Mouse (Mus musculus): ENCODE measurements around the gene Ankrd40. TPM values are rescaled to one million over a fixed set of nuclear protein-coding genes. Genes with fewer than 3 reads are reported as not detected.

Ankrd40 gene
- 78.2 and 81.2 TPM in 2 replicates for polyA plus RNA-seq (2012)

DNA sequence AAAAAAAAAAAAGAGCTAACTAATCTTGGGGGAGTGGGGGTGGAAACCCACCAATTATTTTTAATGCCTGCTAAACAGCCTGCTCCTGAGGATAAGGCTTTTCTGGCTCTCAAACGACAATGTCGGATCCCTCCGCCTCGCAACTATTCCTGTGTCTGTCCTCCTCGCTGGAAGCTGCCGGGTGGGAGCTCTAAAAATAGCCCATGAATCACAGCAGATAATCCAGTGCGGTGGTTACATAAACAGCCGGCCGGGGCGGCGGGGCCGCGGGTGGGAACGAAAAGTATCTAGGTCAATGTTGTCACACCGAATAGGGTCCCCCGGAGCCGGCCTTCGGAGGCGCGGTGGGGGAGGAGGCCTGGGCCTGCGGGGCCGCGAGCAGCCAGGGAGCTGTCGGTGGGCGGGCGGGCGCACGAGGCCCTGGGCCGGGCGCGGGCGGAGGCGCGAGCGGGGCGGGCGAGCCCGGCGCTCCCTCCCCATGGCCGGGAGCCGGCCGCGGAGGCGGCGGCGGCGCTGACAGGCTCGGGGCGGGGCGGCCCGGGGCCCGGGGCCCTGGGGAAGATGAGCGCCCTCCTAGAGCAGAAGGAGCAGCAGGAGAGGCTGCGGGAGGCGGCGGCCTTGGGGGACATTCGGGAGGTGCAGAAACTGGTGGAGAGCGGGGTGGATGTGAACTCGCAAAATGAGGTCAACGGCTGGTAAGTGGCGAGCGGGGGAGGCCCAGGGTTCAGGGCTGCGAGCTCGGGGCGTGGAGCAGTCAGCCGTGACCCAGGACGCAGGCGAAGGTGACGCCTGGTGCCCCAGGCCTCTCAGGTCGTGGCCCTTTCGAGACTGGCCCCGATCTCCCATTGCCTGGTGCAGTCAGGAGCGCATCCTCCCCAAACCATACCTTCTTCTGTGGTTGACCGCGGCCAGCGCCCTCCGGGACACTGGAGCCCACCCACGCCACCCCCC, at the start of gene Ankrd40:
Ankrd40 (plus strand) TSS at position 309 of the 951 bp plus-strand sequence.
- no peak for TF ChIP-seq GATA1 (IDR thresholded peaks at IDR 0.05; ENCODE audit: low read length)

DNA sequence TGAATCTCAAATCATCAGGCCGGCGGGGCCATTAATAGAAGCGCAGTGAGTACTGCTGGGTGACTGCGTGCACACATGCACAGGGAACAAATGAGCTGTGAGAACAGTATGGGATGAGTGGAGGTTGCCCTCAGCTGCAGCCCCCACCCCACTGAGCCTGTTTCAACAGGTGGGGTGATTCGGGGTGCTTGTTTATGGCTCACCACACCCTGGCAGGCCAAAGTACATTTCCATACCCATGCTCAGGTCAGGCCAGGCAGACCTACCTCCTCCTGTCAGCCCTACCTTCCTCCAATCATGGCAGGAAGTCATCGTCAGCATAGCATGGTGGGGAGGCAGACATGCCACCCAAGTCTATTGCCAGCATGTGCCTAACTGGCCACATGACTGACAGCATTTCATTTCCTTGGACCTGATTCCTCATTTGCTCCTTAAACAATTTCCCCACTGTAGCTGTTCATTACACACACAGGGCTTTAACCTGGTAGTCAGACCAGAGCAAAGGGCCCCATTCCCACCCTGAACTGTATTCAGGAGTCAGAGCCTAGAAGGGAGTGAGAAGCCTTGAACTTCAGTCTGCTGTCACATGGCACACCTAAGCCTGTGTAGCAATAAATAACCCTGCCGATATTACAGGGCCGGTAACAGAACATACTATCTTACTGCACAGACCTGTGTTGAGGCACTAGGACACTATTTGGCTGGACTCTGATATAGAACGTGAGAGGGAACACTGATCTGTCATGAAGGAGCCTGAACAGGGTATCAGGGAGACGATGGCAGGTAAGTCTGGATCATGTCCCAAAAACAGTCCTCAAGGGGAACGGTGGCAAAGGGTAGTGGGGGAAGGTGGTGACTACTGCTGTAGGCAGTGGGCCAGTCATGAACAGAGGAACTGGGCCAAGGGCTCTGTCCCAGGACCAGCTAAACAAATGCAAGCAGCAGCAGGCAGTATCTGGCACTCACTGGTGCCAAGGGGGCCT, 46.3 kb upstream of the Ankrd40 start, which contains the start of gene Gm21885:
Gm21885 (plus strand) TSS at position 675 of the 983 bp plus-strand sequence.
- no peak for TF ChIP-seq GATA1 (IDR thresholded peaks at IDR 0.05; ENCODE audit: low read length)

DNA sequence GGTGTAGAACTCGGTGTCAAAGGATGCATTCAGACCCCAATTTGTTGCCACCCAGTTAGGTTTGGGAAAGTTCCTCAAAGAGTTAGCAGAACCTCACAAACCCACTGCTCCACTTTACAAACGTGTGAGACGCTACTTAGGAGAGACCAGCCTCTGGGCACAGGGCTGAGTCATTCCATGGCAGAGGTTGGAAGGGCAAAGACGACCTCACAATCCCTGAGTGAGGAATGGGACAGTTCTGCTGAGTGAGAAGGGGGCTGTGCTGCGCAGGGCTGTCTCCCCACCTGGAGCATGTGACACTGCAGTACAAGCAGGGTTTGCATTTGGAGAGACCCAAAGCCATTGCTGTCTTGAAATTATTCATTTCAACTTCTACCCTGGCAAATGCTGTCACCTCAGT, 45.5 kb upstream of the Ankrd40 start:
- TF ChIP-seq GATA1 (IDR thresholded peaks at IDR 0.05; ENCODE audit: low read length), result no peak

DNA sequence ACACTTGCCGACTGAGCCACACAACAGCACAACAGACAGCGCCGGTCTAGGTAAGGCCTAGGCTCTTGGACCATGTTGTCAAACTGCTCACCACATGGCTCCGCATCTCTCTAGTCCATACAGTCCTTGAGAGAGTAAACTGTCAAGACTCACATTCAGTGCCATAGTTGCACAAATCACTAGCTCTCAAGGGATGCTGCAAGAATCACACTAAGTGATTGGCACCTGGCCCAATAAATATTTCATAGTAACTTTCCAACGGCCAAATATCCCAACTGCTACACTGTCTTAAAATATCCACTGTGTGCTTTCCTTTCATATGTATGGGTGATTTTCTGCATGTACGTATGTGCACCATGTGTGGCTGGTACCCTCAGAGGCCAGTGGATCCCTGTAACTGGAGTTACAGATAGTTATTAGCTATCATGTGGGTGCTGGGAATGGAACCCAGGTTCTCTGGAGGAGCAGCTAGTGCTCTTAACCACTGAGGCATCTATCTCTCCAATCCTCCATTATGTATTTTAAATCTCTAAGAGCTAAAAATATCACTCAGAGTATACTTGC, 44.2 kb upstream of the Ankrd40 start:
- TF ChIP-seq GATA1 (IDR thresholded peaks at IDR 0.05; ENCODE audit: low read length), result no peak

DNA sequence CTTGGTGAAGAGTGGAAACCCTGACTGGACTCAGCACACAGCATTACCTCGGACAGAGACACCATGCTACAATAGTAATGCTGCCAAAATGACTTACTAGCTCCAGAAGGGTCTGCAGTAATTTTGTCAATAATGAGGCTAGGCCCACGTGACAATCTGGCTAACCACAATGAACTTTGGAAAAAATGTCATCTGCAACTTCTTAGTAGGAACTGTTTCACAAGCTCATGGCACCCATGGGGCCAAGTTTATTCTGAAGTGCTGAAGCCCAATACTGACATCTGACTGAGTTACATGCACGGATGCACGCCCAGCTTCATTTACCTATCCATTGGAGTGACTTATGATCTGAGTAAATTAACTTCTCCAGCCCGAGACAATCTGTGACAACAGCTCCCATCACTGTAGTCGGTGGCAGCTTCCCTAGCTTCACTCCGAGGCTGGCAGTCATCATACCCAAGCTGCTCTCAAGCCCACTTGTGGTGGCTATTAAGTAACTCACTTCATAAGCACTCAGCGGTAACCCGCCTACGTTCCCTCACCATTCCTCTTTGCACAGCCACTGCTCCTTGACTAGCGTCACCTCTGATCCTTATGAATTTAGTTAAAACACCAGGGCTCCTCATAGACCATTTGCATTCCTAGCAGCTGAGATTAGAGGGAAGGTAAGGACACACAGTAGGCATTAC, 41.8 kb upstream of the Ankrd40 start:
- TF ChIP-seq GATA1 (IDR thresholded peaks at IDR 0.05; ENCODE audit: low read length), result no peak

DNA sequence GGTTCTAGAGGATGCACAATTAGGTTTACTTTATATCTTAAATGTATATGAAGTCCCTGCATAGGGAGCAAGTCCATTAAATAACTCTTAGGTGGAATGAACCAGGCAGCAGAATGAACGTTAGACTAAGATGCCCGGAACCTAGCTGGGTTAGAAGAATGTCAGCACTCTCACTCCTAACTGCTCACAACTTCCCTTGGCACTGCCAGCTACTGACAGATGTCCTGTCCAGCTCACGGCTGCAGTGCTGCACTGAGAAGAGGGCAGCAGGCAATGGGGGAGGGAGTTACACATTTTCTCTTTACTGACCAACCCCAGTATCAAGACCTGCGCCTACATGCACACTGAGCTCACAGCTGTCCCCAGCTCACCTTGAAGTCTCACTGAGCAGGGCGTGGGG, 40.7 kb upstream of the Ankrd40 start:
- no peak for TF ChIP-seq GATA1 (IDR thresholded peaks at IDR 0.05; ENCODE audit: low read length)

DNA sequence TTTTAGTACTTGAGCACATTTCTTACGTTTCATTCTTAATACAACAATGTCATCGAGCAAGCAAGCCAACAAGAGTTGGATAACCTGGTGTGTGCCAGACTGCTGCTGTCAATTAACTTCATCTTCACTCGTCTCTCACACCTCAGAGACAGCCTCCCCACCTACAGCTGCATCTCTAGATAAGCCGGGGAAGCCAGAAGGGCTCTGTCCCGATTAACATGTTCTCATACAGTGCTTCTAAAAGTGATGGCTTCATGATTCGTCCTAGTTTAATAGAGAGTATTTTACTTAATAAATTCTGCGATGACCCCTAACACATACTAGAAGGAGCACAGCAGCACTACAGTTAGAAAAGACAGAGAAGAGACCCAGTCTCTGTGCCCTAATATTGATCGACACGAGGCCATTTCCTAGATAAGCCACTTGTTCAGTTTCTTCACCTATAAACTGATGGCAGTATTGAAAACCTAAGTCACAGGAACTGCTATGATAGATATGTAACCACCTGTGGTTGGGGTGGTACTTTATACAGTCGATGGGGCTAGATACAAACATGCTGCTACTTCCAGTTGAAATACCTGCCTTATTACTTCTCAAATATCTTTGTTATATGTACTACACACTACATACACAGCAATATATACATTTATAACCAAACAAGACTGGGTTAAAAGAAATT, 37.6 kb upstream of the Ankrd40 start:
- no peak for TF ChIP-seq GATA1 (IDR thresholded peaks at IDR 0.05; ENCODE audit: low read length)

DNA sequence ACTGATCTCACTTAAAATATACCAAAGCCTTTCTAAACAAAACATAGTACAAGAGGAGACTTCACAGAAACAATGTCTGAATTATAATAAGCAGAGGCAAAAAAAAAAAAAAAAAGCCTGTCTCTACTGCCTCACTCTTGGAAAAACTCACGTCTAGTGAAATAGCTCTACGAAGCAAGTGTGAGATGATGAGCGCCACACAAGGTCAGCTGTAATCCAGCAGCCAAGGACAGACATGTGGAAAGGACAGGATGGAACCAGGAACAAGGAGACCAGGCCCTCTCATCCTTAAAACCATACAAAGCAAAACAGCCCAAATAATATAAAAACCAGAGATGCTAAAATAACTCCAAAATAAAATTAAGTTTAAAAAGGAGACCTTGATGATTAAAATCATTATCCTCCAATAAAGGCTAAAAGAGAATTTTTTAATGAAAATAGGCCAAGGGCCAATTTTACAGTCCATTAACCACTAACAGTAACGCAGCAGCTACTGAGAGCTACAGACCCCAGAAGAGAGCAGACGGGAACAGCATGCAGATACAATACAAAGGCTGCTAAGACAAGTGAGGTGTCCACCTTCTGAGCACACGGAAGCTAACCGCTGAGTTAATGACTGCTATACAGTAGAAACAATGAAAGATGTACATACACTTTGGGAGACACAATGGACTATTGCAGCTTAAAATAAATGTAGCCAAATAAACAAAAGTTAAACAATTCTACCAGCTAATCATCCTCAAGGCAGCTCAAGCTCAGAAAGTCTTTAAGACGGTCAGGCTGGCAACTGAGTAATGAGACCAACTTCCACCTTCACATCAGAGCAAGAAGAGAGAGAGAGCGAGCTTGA, 32.6 kb upstream of the Ankrd40 start:
- TF ChIP-seq GATA1 (IDR thresholded peaks at IDR 0.05; ENCODE audit: low read length), result no peak

DNA sequence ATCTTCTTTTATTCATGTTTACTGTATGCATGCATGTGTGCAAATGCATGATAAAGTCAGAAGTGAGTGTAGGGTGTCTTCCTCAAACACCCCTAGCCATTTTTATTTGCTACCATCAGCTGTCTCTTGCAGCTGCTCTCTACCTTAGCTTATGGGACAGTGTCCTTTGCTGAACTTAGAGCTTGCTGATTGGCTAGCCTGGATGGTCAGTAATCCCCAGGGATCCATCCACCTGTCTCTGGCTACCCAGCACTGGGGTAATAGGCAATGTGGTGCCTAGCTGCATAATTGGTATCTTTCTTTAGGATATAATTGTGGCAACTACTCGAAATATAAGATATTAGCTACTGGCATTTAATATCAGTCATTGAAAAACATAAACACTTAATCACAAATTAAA, 15.1 kb upstream of the Ankrd40 start:
- no peak for TF ChIP-seq GATA1 (IDR thresholded peaks at IDR 0.05; ENCODE audit: low read length)

DNA sequence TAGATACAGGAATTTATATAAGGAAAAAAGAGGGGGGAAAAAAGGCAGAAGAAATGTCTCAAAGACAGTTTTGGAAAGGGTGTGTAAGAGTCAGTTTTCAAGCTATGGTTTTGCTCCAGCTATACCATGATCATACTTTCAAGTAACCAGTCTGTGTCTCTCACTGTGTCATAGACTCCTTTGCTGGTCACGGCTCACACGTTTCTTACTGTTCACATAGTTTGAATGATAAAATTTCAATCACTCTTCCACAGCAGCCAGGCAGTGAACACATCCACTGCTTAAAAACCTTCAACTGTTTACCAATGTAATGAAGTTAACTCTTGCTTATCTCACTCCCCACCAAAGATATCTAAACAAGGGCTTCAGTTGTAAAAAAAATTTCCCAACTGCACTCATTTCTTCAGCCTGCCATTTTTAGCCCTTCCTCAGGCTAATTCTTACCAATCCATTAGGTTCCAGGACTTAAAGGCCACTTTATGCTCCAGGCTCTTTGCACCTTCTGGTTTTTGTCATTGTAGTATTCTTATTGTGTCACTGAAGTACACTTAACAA, 13.6 kb upstream of the Ankrd40 start:
- no peak for TF ChIP-seq GATA1 (IDR thresholded peaks at IDR 0.05; ENCODE audit: low read length)

DNA sequence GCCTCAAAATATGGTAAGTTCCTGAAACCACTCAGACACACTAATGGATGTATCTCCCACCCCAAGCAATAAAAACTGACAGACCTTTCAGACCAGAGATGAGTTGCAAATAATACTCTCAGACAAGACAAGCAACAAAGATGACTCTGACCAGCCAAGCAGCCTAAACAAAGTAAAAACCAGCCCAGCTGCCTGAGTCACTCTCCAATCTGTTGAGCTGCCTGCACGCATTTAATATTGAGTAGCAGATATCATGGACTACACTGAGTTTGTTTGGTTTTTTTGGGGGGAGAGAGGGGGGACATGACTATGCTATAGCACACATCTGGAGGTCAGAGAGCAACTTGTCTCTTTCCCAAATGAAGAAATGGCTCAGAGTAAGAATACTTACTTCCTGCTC, 12.5 kb upstream of the Ankrd40 start:
- no peak for TF ChIP-seq GATA1 (IDR thresholded peaks at IDR 0.05; ENCODE audit: low read length)

DNA sequence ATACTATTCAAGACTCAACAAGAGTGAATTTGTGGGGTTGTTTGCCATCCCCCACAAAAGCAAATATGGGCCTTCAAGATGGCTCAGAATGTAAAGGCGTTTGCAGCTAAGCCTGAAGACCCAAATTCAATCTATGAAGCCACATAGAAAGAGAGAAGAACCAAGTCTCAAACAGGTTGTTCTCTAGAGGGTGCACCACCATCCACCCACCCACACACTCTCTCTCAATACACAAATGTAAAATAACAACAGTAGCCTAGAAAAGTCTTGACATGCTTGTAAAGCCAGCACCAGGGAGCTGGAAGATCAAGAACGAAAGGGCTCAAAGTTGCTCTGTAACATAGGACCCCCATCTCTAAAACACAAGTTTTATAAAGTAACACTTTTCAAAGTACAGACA, 11.3 kb upstream of the Ankrd40 start:
- TF ChIP-seq GATA1 (IDR thresholded peaks at IDR 0.05; ENCODE audit: low read length), result no peak

DNA sequence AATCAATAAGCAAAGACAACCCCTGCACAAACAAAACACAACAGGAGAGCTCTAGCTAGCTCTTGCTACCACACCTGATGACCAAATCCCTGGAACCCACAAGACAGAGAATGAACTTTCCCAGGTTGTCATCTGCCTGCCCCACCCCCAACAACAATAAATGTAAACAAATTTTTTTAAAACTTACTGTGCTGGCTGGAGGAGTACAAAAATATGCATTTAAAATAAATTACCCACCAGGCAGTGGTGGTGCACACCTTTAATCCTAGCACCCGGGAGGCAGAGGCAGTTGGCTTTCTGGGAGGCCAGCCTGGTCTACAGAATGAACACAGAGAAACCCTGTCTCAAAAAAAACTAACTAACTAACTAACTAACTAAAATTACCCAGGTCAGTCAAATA, 10.8 kb upstream of the Ankrd40 start:
- no peak for TF ChIP-seq GATA1 (IDR thresholded peaks at IDR 0.05; ENCODE audit: low read length)
